Mouse (Mus musculus) layer of hippocampus, adult 11-12 months (tissue): Measurements from ENCODE around the gene Naa38.

Source experiments
- DNase-seq: peaks from one replicate; pipeline ENCODE4 v3.0.0; 2022; ENCODE audit warnings: low spot score

Gene Naa38

DNA sequence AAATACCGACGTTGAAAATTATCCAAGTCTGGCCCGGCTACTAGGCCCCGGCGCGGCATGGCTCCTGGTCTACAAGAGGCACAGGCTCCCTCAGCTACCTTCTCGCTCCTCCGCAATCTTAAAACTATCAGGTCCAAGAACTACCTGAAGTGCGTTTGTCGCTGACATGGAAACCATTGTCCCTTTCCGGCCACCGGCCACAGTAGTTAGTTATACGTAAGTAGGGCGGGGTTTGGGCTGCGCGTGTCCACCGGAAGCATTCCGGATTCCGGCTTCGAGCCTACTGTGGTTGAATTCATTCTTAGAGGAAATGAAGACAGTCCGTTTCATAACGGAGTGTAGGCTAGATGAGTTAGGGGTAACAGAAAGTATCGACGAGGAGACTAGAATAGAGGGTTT, at the start of gene Naa38, which contains the start of gene Cyb5d1:
TSS of gene Naa38 (plus strand) at position 253 of the 399 bp plus-strand sequence.
TSS of gene Cyb5d1 (minus strand) at position 397 of the 399 bp plus-strand sequence.
- peak; percentile 93 for DNase-seq

DNA sequence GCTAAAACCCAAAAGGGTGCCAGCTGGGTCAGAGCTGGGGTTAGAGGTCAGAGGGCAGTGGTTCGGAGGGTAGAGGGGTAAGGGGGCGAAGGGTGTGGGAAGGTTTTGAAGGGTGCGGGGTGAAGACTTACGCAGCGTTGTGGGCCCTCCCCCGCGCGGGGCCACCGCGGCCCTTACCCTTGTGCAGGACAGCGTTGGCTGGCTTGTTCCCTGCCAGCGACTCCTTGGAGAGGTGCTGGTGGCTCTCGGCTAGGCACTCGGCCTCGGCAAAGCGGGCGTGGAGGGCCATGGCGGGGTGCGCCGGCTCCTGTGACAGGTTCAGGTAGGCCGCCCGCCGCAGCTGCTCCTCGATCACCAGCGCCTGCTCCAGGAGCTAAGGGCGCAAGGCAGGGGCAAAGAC, 48.8 kb upstream of the Naa38 start:
- DNase-seq: no peak

DNA sequence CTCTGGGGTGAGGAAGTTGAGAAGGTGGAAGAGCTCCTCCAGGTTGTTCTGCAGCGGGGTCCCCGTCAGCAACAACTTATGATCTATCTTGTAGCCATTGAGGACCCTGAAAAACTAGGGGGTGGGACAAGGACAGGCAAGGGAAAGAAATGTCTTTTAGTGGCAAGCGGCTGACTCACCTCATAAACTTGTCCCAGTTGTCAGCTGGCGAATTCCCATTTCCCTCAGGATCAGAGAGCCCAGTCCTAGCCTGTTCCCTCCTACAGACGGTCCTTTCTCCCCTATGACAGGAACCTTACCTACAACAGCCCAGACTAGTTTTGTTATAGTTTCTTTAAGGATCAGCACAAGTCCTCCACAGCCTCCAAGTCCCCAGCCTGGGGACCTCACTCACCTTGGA, 38.7 kb upstream of the Naa38 start:
- DNase-seq: no peak

DNA sequence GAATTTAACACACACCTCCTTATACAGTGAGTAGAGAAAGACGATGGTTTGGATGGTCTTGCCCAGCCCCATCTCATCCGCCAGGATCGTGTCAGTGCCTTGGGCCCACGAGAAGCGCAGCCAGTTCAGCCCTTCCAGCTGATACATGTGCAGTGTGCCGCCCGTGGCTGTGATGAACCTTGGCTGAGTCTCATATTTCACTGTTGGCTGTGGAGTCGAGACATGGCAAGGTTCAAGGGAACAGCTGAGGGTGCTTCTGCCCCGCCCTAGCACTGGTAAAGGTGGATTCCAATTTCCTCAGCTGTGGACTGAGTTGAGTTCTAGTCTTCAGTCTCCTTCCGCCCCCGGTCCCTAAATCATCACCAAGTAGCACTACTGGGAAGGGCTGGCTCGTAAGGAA, 37.6 kb upstream of the Naa38 start:
- no peak for DNase-seq

DNA sequence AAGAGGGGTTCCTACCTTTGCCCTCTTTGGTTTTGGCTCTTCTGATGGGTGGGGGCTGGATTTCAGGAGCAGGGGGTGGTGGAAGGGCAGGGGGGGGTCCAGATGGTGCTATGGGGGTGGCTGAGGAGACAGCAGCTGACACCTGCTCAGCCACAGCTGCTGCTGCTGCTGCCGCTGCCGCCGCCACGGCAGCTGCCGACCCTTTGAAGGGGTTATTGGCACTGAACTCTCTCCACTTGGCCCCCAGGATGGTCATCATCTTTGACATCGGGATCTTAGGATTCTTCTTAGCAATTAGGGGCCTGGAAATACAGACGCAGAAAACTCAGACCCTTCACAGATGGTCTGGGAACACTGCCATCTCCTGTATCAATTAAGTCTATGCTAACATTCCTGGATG, 33.3 kb upstream of the Naa38 start:
- no peak for DNase-seq

DNA sequence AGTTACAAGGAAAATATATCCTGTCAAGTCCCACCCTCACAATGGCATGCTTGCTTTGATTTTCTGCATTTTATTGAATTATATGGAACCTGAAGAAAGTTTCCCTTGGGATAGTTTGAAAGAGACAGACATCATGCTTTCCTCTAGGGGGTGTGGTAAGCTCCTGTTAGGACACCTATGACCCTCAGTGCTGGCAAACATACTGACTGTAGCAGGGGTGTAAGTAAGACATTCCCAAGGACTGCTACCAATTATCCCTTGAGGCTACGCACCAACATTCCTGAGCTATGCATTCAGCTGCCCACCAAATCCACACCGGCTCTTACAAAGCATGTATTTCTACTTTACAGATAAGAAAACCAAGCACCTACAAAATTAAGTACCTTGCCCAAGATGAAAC, 32.8 kb upstream of the Naa38 start:
- no peak for DNase-seq

DNA sequence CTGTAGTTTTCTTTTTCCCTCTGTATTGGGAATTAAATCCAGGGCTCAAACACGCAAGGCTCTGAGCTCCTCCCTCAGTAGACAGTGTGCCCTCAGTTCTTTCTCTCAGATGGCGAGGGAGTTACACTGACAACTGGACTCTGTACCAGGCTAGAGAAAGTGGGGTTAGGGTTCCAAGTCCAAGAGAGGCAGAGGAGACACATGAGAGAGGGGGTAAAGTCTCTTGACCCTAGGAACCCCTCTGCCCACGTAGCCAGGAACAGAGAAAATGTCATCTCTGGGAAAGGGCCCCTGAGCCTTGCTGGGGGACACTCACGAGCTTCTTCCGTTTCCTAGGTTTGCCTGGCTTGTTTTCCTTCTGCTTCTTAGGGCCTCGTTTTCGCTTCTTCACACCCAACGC, 30.9 kb upstream of the Naa38 start:
- no peak for DNase-seq

DNA sequence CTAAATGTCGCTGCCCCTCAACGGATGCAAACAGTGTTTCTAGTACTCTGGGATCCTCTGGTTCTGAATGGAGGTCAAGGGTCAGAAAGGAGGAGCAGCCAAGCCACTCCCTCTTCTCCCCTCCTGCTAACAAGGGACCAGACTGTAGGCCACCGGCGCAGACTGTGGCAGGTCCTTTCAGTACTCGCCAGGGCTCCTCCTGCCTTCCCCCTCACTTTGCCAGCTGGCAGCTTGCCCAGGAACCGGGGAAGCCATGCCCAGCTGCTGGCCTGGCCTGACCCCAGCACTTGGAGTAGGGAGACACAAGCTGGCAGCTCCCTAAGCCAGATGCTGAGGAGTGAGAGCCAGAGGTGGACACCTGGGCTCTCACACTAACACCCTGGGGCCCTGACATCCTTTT, 30.4 kb upstream of the Naa38 start:
- DNase-seq: peak; percentile 93

DNA sequence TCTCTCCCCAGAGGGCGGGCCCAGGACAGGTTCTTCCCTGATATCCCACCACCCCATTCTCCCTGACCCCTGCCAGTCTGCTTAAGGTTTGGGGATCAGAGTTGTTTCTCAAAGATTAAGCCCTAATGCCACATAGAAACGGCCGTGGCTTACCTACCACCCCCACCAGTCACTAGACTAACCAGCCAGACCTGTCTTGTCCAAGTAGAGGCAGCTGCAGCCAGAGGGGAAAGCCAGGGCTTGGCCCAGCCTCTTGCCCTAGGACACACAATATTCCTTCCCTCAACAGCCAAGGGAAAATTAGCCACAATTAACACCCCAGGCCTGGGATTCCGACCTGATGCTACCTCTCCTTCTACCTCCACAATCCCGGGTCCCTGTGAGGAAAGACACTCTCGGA, 29.6 kb upstream of the Naa38 start:
- DNase-seq: no peak

DNA sequence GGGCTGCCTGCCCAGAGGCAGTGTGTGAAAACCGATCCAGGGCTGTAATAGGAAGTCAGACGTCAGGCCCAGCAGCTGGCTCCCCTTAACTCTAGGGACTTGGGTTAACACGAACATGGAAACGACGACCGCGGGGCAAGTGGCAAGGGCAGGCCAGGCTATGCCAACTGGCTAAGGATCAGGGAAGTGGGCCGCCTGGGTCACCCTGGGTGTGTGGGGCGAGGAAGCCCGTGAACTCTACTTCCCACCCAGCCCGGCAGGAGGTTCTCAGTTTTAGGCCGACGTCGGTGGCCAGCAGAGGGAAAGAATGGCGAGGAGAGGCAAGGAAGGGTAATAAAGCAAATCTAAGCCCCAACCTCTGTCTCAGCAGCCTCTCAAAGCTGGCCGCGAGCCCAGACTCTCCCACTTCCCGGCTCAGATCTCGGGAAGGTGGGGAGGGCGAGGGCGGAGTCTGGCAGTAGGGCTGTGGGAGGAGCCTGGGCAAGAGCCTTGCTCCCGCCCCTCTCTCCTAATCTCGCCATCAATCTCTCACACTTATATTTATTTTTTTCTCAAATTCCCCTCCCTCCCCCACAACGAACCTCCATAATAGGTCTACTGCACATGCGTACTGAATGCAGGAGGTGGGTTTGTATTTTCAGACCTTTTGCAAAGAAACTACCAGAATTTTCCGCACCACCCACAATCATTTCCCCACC, 29.0 kb upstream of the Naa38 start:
- DNase-seq: peak; percentile 95

DNA sequence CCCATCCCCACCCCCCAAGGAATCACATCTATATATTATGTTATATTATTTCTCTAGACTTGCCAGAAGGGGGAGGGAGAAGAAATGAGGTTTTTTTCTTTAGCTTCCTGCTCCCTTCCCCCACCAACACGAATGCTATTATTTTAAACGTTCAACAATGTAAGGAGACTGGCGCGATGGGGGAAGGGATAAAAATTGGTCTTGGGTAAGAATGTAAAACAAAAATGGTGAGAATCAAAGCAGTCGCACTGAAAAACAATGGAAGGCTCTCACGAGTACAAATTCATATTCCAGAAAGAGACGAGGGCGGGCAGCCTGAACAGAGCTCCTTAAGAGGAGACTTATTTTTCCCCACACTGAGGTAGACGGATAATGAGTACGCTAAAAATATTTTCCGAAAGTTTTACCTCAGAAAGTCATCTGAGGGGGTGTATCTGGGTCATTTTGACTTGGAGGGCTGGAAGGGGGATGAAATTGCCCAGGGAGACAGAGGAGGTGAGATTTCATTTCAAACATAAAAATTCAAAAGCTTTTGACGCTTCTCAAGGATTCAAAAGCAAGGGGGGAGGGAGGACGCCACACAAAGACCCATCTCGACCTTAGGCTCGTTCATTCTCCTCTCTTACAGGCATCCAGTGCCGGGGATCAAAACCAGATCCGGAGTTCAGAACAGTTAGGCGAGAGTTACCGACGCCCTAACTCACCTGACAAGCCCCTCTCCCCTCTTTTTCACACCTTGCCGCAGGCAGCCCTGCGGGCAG, 28.3 kb upstream of the Naa38 start:
- peak; percentile 33 for DNase-seq

DNA sequence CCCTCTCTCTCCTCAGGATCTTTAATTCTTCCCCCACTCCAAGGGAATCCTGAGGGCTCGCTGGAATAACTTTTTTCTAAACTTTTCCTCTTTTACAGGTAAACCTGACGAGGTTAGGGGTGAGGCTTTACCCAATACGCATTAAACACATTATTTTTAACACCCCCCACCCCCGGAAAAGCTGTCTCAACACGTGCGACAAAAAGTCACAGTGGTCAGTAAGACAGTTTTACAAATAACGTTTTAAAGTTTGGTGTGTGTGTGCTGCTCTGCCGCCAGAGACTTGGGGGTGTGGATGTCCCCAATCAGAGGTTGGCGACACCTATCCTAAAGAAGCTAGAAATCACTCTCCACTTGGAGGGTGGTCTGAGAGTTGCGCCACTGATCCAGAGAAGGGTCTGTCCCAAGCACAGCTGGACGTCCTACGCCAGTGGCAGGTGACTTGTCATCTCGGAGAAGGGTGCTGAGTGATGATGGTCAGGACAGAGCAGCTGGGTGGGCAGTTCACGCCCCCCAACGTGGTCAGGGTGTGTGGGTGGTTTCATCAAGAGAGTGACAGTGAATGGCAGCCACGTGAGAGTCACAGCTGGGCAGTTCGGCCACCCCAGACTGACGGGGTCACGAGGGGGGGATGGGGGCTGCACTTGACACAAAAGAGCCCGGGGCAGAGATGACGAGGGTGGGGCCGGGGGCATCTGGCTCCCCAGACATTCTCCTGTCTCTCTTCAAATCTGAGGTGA, 27.5 kb upstream of the Naa38 start:
- peak; percentile 43 for DNase-seq

DNA sequence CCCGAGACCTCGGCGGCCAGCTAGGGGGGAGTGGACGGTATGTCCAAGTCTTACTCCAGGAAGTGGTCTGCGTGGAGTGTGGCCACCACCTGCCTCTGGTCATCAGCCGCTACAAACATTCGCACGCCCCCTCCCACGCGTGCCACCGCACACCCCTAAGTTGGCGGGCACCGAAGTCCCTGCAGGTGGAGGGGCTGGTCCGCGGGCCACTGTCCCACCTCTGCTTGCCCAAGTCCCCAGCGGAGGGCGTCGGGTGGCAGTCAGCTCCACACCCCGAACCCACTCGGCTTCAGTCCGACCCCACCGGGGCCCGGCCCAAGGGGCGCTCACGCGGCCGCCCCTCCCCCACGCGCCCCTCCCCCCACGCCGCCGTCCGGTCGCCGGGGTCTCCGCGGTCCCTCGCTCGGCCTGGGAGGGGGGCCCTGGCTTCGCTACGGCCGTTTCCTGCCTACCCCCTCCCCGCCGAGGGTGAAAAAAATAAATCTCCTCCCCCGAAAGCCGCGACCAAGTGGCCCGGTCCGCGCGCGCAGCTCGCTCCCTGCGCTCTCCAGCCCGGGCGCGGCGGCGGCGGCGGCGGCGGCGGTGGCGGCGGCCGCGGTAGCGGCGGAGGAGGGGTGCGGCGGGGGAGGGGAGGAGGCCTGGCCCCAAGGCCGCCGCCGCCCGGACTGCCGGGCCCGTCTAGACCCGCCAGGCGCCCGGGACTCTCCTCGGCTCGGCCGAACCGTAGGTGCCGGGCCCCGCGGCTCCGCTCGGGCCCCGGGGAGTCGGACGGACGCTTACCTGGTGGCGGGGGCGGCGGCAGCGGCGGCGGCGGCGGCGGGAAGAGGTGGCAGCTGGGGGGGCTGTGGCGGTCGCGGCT, 26.7 kb upstream of the Naa38 start:
- peak; percentile 32 for DNase-seq

DNA sequence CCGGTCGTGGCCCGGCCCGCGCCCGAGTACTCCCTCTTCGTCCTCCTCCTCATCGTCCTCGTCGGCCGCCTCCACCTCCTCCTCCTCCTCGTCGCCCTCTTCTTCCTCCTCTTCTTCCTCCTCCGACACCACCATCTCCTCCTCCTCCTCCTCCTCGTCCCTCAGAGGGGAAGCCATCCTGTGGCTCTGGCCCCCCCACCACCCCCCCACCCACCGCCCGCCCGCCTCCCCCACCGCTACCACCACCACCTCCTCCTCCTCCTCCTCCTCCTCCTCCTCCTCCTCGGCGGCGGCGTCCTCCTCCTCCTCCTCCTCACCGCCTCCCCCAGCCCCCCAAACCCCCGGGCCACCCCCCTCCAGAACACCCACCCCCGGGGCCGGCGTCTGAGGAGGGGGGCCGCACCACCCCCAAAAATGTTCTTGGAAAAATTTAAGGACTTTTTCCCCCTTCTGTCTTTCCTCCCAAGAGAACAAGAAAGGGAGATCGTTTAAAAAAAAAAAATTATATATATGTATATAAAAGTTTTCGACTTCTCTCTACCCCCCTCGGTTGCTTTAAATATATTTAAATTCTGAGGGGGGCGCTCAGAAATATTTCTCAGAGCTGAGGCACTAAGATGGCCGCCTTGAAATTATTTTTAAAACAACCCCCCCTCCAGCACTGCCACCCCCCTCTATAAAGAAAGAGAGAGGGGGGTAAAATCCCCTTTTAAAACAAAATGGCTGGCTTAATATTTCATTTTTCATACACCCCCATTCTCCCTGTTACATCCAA, 25.9 kb upstream of the Naa38 start, which contains the start of gene Chd3:
TSS of gene Chd3 (minus strand) at position 192 of the 775 bp plus-strand sequence.
- no peak for DNase-seq

DNA sequence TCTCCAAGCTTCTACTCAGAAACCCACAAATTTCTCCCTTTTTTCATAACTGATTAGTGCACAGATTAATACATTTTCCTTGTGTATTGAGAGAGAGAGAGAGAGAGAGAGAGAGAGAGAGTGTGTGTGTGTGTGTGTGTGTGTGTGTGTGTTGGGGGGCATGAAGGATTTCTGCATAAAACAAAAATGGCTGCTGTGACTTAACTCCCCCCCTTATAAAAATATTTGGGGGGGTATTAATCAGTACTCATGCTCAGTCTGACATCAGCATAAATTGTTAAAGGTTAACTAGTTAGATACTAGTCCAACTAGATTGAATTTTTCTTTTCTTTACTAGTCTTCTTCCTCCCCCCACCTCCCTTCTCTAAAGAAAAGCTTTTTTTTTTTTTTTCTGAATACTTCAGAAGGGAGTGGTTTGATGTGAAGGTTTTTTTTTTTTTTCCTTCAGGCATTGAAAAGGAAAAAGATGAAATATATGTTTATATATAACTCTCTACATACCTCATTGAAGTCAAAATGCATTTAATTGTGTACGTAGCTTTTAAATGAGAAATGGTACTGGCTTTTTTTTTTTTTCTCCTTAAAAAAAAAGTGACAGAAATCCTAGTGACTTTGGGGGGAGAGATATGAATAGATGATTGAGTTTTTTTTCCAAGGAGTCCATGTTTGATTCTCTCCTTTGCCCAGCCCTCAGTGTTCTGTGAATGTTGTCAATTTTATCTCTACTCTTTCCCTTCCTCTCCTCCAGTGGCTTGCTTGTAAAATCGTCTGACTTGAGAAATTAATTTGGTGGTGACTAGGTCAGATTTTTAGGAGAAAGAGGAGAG, 25.1 kb upstream of the Naa38 start:
- no peak for DNase-seq

DNA sequence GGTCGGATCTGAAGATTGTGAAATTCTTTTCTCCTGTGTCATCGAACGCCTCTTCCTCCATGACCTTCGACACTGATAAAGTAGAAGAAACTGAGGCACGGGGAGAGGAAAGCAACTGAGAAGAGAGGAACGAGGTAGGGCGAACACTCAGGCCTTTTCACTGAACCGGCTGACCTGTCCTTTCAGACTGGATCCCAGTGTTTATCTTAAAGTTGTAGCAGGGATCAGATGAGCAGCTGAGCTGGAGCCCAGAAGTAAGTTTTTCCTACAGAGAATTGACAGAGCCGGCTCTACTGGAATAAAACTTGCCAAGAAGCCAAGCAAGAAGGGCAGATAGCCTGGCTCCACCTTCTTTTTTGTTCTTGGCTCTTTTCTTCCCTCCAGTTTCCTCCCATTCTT, 24.5 kb upstream of the Naa38 start:
- no peak for DNase-seq

DNA sequence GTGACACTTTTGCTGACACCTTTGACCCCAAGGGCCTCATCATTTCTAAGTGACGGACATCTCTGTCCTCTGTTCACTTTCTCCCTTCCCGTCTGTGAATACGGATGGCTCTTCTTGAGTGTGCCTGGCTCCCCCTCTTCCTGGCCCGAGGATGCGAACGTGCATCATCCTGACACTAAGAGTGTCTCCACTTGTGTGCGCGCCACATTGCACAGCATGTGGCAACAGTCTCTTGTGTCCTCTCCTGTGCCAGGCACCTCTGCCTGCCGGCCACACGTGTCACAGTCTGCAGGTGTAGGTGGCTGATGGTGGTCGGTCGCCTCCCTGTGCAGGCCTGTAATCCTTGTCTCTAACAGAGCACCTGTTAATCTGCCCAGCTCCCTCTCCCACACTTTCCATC, 23.7 kb upstream of the Naa38 start:
- no peak for DNase-seq

DNA sequence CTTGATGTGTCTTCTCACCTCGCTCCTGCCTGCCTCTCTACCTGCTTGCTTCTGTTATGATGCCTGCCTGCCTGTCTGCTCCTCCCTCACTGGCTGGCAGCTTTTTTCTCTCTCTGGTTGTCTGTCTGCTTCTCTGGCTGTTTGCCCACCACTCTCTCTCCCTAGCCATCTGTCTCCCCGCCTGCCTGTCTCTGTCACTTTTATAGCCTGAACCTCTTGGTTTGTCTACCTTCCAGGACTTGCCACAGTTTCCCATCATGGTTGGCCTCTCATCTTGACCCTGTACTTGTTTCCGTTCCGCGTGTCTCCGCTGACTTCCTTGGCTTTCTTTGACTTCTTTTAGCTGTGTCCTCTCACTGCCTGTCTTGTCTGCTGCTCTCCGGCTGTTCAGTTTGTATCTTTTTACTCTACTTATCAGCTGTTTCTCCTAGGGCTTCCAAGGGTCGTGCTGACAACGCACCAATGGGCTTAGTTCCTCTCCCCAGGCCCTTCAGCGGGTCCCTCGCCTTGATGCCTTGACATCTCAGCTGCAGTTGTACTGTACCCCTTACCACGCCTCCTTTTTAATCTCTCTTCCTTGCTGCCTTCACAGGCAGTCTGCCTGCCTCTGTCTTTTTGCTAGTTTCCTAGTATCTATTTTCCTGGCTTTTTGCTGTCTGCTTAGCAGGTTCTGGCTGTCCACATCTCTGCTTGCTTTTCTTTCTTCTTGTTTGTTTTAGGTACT, 23.1 kb upstream of the Naa38 start:
- peak; percentile 85 for DNase-seq

DNA sequence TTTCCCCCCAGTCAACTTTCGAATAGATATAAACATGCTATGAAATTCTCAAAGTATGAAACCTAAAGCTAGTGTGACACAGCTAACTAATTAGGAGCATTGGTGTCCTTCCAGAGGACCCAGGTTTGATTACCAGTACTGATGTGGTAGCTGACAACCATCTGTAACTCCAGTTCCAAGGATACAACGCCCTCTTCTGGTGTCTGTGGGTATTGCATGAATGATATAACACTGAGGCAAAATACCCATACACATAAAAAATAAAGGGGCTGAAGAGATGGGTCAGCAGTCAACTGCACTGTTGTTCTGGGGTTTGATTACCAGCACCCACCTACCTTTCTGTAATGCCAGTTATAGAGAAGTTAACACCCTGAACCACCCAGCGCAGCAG, 22.5 kb upstream of the Naa38 start:
- no peak for DNase-seq
